In the genomic region with DNA sequence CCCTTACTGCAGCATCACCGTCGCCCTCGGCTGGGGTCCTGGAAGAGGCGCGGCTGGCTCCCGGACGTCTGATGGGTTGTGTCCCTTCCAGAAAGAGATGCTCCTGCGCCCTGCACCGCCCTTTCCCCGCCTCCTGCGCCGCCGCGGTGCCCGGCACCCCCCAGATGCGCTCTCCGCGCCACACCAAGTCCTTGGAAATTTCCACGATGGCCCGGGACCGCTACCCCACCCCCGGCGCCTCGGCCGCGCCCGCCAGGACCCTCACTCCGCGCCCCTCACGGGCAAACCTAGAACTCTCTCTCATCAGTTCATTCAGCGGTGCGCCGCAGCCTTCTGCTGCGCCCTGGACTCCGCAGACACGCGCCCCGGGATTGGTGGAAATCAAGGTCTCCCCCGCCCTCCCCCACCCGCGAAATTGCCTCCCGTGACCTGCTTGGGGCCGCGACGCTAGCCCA, we compare ENCODE assay signal across 8 mouse cellular contexts. TPM values are rescaled to one million over a fixed set of nuclear protein-coding genes. Genes with fewer than 3 reads are reported as not detected.
DNase-seq lines count a peak whose midpoint lies in the region; ATAC-seq lines count a peak whose summit lies in the region.

A gene (minus strand): TSS at position 377 of the 455 bp plus-strand sequence.

- no peaks in the 10 kb centered on the region for H3K9me3 ChIP-seq in heart, embryonic 13.5 days
- H3K9me3 ChIP-seq in liver, embryonic 15.5 days (replicated peaks), result no peaks in the 10 kb centered on the region

- no peaks in the 10 kb centered on the region for H3K36me3 ChIP-seq in heart, embryonic 13.5 days
- H3K36me3 ChIP-seq in liver, embryonic 15.5 days (replicated peaks), result no peaks in the 10 kb centered on the region

- peak within 1 kb of the TSS; percentile 96 for H3K4me2 ChIP-seq in heart, embryonic 13.5 days
- H3K4me2 ChIP-seq in liver, embryonic 15.5 days, result peak within 1 kb of the TSS; percentile 66

- DNase-seq in ovary, postnatal 36 days (ENCODE audit: low spot score), result peak; percentile 14
- DNase-seq in ovary, postnatal 14 days (ENCODE audit: low spot score), result no peak
- peak; percentile 84 to 88 for DNase-seq in cerebellum, postnatal 25 days
- peak; percentile 28 to 71 for DNase-seq in kidney, postnatal 36 days
- peak; percentile 47 for DNase-seq in right cerebral cortex, postnatal 14 days
- DNase-seq in MN1 (ENCODE audit: low spot score), result no peak

- peak within 1 kb of the TSS; percentile 76 for H3K9ac ChIP-seq in heart, embryonic 13.5 days
- H3K9ac ChIP-seq in liver, embryonic 15.5 days, result no peak within 1 kb of the TSS

- H3K27me3 ChIP-seq in heart, embryonic 13.5 days (replicated peaks), result peaks cover 25% of the 10 kb centered on the region
- peaks cover 49% of the 10 kb centered on the region for H3K27me3 ChIP-seq in liver, embryonic 15.5 days

- 0 out of 2 replicates have a peak within 1 kb of the TSS, but pooled peaks have one; percentile 6 for H3K27ac ChIP-seq in heart, embryonic 13.5 days (replicated peaks)
- no peak within 1 kb of the TSS for H3K27ac ChIP-seq in liver, embryonic 15.5 days (replicated peaks)

- under 1% methylated on average over 44 of the region's 45 CpGs for WGBS in heart, embryonic 13.5 days
- WGBS in liver, embryonic 15.5 days (ENCODE audit: insufficient replicate concordance), result 1% methylated on average over 45 of the region's 45 CpGs

- H3K4me3 ChIP-seq in heart, embryonic 13.5 days, result peak within 1 kb of the TSS; percentile 66
- peak within 1 kb of the TSS; percentile 43 for H3K4me3 ChIP-seq in liver, embryonic 15.5 days (replicated peaks)

- H3K4me1 ChIP-seq in heart, embryonic 13.5 days, result peaks cover 5% of the 10 kb centered on the region; the same call in 1 of the 2 replicates
- peaks cover 12% of the 10 kb centered on the region; the same call in 1 of the 2 replicates for H3K4me1 ChIP-seq in liver, embryonic 15.5 days (replicated peaks)

- 0 out of 2 replicates have a peak, but pooled peaks have one; percentile 38 for ATAC-seq in heart, embryonic 13.5 days (ENCODE audit: extremely low read depth, insufficient number of reproducible peaks, low FRiP score, low TSS enrichment)
- no peak for ATAC-seq in liver, embryonic 15.5 days (ENCODE audit: insufficient read depth)

RNA-seq across cellular contexts. Expression of the gene that starts here (rescaled TPM):
- polyA plus RNA-seq in heart, embryonic 13.5 days (2015; fragmentation: Nextera tagmentation; extraction: Ambion mirVana), result 2.0 and 2.2 TPM in 2 replicates
- polyA plus RNA-seq in liver, embryonic 15.5 days (2015; fragmentation: Nextera tagmentation; extraction: Ambion mirVana), result 0.08 and 0.18 TPM in 2 replicates

Comparison
In these comparisons a context has a peak if more than half of its experiments do, and no peak if none do; other contexts are left out.
1. DNase-seq: peak in ovary, postnatal 36 days (single experiment), cerebellum, postnatal 25 days (2 of 2), kidney, postnatal 36 days (2 of 2) and right cerebral cortex, postnatal 14 days (single experiment); none in ovary, postnatal 14 days (single experiment) and MN1 (single experiment).